Mouse (Mus musculus) liver, embryonic 14.5 days (tissue): ENCODE measurements around the gene Lhx2.

Experiments
- CTCF ChIP-seq: IDR thresholded peaks from 2 replicates; pipeline ENCODE4 v1.5.1; 2016; ENCODE audit warnings: antibody characterized with exemption, low read depth, control low read depth
- EP300 ChIP-seq: IDR thresholded peaks from 2 replicates; pipeline ENCODE4 v1.6.1; 2016; ENCODE audit warnings: antibody characterized with exemption, low read depth

DNA sequence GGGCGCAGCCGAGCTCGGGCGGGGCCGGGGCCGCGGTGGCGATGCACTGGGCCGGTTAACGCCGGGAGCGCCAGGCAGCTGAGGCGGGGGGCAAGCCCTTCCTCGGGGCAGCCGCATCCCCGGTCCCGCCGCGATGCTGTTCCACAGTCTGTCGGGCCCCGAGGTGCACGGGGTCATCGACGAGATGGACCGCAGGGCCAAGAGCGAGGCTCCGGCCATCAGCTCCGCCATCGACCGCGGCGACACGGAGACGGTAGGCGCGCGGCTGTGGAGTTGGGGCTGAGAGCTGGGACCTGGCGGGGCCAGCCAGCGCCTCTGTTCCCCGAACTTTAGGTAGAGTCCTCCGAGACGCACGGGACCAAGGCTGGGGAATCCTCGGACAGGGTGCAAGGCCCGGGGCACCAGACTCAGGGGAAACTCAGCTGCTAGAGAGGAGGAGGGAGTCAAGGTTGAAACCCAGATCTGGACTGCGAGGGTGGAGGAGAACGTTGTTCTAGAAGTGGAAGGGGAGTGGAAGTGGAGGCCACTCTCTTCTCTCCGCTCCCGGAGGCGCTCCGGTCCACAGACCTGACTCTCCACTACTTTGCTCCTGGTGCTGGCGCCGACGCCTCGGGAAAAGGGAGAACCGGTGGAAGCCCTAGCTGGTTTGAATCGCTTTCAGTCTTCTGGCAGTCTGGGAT lies 12.7 kb downstream of the Lhx2 start:
- TF ChIP-seq EP300 (no peak), CTCF (no peak)
